Mouse (Mus musculus): ENCODE measurements around the gene Pgm2l1. TPM values are rescaled to one million over a fixed set of nuclear protein-coding genes. Genes with fewer than 3 reads are reported as not detected.

Gene Pgm2l1
- polyA plus RNA-seq, 1 experiment from 2014 or later, result 9.2 TPM

- 68% methylated on average over 6 of the region's 6 CpGs for WGBS
- H3K4me3 ChIP-seq (ENCODE audit: low read depth, low read length), result no peak overlapping the region
- no peaks in the 10 kb centered on the region for H3K36me3 ChIP-seq (ENCODE audit: control insufficient read depth, insufficient read depth, low read length)
- H3K27me3 ChIP-seq (replicated peaks; ENCODE audit: control insufficient read depth, insufficient read depth, low read length), result no peaks in the 10 kb centered on the region
- no peaks in the 10 kb centered on the region for H3K9me3 ChIP-seq (replicated peaks; ENCODE audit: control insufficient read depth, low read length)
- H3K4me2 ChIP-seq (ENCODE audit: low read length), result no peak overlapping the region
- no peaks in the 10 kb centered on the region for H3K4me1 ChIP-seq (ENCODE audit: control insufficient read depth, insufficient read depth, low read length)
- ATAC-seq (no peak), DNase-seq (ENCODE audit: low spot score) (peak; percentile 49)
- no peak overlapping the region for H3K9ac ChIP-seq (ENCODE audit: low read length)
- H3K27ac ChIP-seq (ENCODE audit: low read depth, low read length), result no peak overlapping the region
Measured at GRCm38 (mm10) chr7:100215116-100215732, 12.0 kb upstream of the Pgm2l1 start.

GRCm38 (mm10) chr7:100215976-100216375 is 11.2 kb upstream of the Pgm2l1 start:
- Histone ChIP-seq H3K27me3 (replicated peaks; ENCODE audit: control insufficient read depth, insufficient read depth, low read length) (no peaks in the 10 kb centered on the region), H3K4me1 (ENCODE audit: control insufficient read depth, insufficient read depth, low read length) (no peaks in the 10 kb centered on the region), H3K4me2 (ENCODE audit: low read length) (0 out of 2 replicates have a peak overlapping the region, but pooled peaks have one; percentile 8), H3K27ac (ENCODE audit: low read depth, low read length) (no peak overlapping the region), H3K36me3 (ENCODE audit: control insufficient read depth, insufficient read depth, low read length) (no peaks in the 10 kb centered on the region), H3K9me3 (replicated peaks; ENCODE audit: control insufficient read depth, low read length) (no peaks in the 10 kb centered on the region), H3K4me3 (ENCODE audit: low read depth, low read length) (no peak overlapping the region), H3K9ac (ENCODE audit: low read length) (no peak overlapping the region)
- no peak for ATAC-seq
- WGBS, result 41% methylated on average over 10 of the region's 10 CpGs
- peak; percentile 25 for DNase-seq (ENCODE audit: low spot score)

GRCm38 (mm10) chr7:100216601-100217565 is 10.3 kb upstream of the Pgm2l1 start:
- Histone ChIP-seq H3K4me3 (ENCODE audit: low read depth, low read length) (no peak overlapping the region), H3K9ac (ENCODE audit: low read length) (no peak overlapping the region), H3K27ac (ENCODE audit: low read depth, low read length) (peak overlapping the region; percentile 23; the same call in 1 of the 2 replicates), H3K4me2 (ENCODE audit: low read length) (no peak overlapping the region), H3K27me3 (replicated peaks; ENCODE audit: control insufficient read depth, insufficient read depth, low read length) (no peaks in the 10 kb centered on the region), H3K36me3 (ENCODE audit: control insufficient read depth, insufficient read depth, low read length) (no peaks in the 10 kb centered on the region), H3K4me1 (ENCODE audit: control insufficient read depth, insufficient read depth, low read length) (no peaks in the 10 kb centered on the region), H3K9me3 (replicated peaks; ENCODE audit: control insufficient read depth, low read length) (no peaks in the 10 kb centered on the region)
- ATAC-seq, result no peak
- DNase-seq (ENCODE audit: low spot score), result peak; percentile 55
- WGBS, result 77% methylated on average over 9 of the region's 9 CpGs

- ATAC-seq, result peak; percentile 45
- Histone ChIP-seq H3K27me3 (replicated peaks; ENCODE audit: control insufficient read depth, insufficient read depth, low read length) (no peaks in the 10 kb centered on the region), H3K36me3 (ENCODE audit: control insufficient read depth, insufficient read depth, low read length) (no peaks in the 10 kb centered on the region), H3K4me1 (ENCODE audit: control insufficient read depth, insufficient read depth, low read length) (peaks cover 7% of the 10 kb centered on the region; the same call in 1 of the 2 replicates), H3K9me3 (replicated peaks; ENCODE audit: control insufficient read depth, low read length) (no peaks in the 10 kb centered on the region), H3K27ac (ENCODE audit: low read depth, low read length) (peak overlapping the region; percentile 86), H3K9ac (ENCODE audit: low read length) (peak overlapping the region; percentile 88), H3K4me2 (ENCODE audit: low read length) (peak overlapping the region; percentile 86), H3K4me3 (ENCODE audit: low read depth, low read length) (peak overlapping the region; percentile 80)
- under 1% methylated on average over 23 of the region's 23 CpGs for WGBS
- DNase-seq (ENCODE audit: low spot score), result peak; percentile 27
Measured at GRCm38 (mm10) chr7:100227896-100228525, 817 bp downstream of the Pgm2l1 start.

- Histone ChIP-seq H3K36me3 (ENCODE audit: control insufficient read depth, insufficient read depth, low read length) (no peaks in the 10 kb centered on the region), H3K4me1 (ENCODE audit: control insufficient read depth, insufficient read depth, low read length) (peaks cover 7% of the 10 kb centered on the region; the same call in 1 of the 2 replicates), H3K4me2 (ENCODE audit: low read length) (peak overlapping the region; percentile 86), H3K27me3 (replicated peaks; ENCODE audit: control insufficient read depth, insufficient read depth, low read length) (no peaks in the 10 kb centered on the region), H3K4me3 (ENCODE audit: low read depth, low read length) (peak overlapping the region; percentile 80), H3K9me3 (replicated peaks; ENCODE audit: control insufficient read depth, low read length) (no peaks in the 10 kb centered on the region), H3K27ac (ENCODE audit: low read depth, low read length) (no peak overlapping the region), H3K9ac (ENCODE audit: low read length) (peak overlapping the region; percentile 88; the same call in 1 of the 2 replicates)
- WGBS, result 78% methylated on average over 3 of the region's 3 CpGs
- ATAC-seq, result no peak
- DNase-seq (ENCODE audit: low spot score), result no peak
Measured at GRCm38 (mm10) chr7:100228957-100229356, 1.8 kb downstream of the Pgm2l1 start.

GRCm38 (mm10) chr7:100230646-100231045 is 3.5 kb downstream of the Pgm2l1 start:
- no peak overlapping the region for H3K4me2 ChIP-seq (ENCODE audit: low read length)
- H3K9ac ChIP-seq (ENCODE audit: low read length), result no peak overlapping the region
- H3K4me3 ChIP-seq (ENCODE audit: low read depth, low read length), result no peak overlapping the region
- H3K27me3 ChIP-seq (replicated peaks; ENCODE audit: control insufficient read depth, insufficient read depth, low read length), result no peaks in the 10 kb centered on the region
- DNase-seq (ENCODE audit: low spot score), result no peak
- H3K4me1 ChIP-seq (ENCODE audit: control insufficient read depth, insufficient read depth, low read length), result peaks cover 7% of the 10 kb centered on the region; the same call in 1 of the 2 replicates
- H3K27ac ChIP-seq (ENCODE audit: low read depth, low read length), result no peak overlapping the region
- no peaks in the 10 kb centered on the region for H3K36me3 ChIP-seq (ENCODE audit: control insufficient read depth, insufficient read depth, low read length)
- ATAC-seq, result no peak
- WGBS, result 96% methylated on average over 1 of the region's 1 CpGs
- H3K9me3 ChIP-seq (replicated peaks; ENCODE audit: control insufficient read depth, low read length), result no peaks in the 10 kb centered on the region

GRCm38 (mm10) chr7:100231661-100232060 is 4.5 kb downstream of the Pgm2l1 start:
- WGBS, result 50% methylated on average over 1 of the region's 1 CpGs
- DNase-seq (ENCODE audit: low spot score) (no peak), ATAC-seq (no peak)
- Histone ChIP-seq H3K27me3 (replicated peaks; ENCODE audit: control insufficient read depth, insufficient read depth, low read length) (no peaks in the 10 kb centered on the region), H3K4me2 (ENCODE audit: low read length) (no peak overlapping the region), H3K4me1 (ENCODE audit: control insufficient read depth, insufficient read depth, low read length) (peaks cover 7% of the 10 kb centered on the region; the same call in 1 of the 2 replicates), H3K27ac (ENCODE audit: low read depth, low read length) (no peak overlapping the region), H3K4me3 (ENCODE audit: low read depth, low read length) (no peak overlapping the region), H3K36me3 (ENCODE audit: control insufficient read depth, insufficient read depth, low read length) (no peaks in the 10 kb centered on the region), H3K9ac (ENCODE audit: low read length) (no peak overlapping the region), H3K9me3 (replicated peaks; ENCODE audit: control insufficient read depth, low read length) (no peaks in the 10 kb centered on the region)

- H3K4me1 ChIP-seq (ENCODE audit: control insufficient read depth, insufficient read depth, low read length), result peaks cover 3% of the 10 kb centered on the region; the same call in 1 of the 2 replicates
- no peak overlapping the region for H3K4me3 ChIP-seq (ENCODE audit: low read depth, low read length)
- H3K27me3 ChIP-seq (replicated peaks; ENCODE audit: control insufficient read depth, insufficient read depth, low read length), result no peaks in the 10 kb centered on the region
- no peaks in the 10 kb centered on the region for H3K9me3 ChIP-seq (replicated peaks; ENCODE audit: control insufficient read depth, low read length)
- no peak overlapping the region for H3K4me2 ChIP-seq (ENCODE audit: low read length)
- H3K36me3 ChIP-seq (ENCODE audit: control insufficient read depth, insufficient read depth, low read length), result no peaks in the 10 kb centered on the region
- no peak overlapping the region for H3K27ac ChIP-seq (ENCODE audit: low read depth, low read length)
- H3K9ac ChIP-seq (ENCODE audit: low read length), result no peak overlapping the region
- ATAC-seq, result no peak
- no peak for DNase-seq (ENCODE audit: low spot score)
Measured at GRCm38 (mm10) chr7:100233681-100234080, 6.5 kb downstream of the Pgm2l1 start.

All from forebrain, embryonic 14.5 days (tissue).